8 mouse cellular contexts compared by ENCODE assay signal in genomic region chr13:18868030-18868490, GRCm38 (mm10).
DNase-seq lines count a peak whose midpoint lies in the region; ATAC-seq and TF ChIP-seq lines count a peak whose summit lies in the region.

No protein-coding gene starts in this region.

- H3K4me3 ChIP-seq in heart, postnatal 0 days (ENCODE audit: low read depth, low read length): no peak overlapping the region
- H3K4me3 ChIP-seq in heart, embryonic 11.5 days (ENCODE audit: low read depth, low read length): no peak overlapping the region
- H3K4me3 ChIP-seq in embryonic facial prominence, embryonic 10.5 days: no peak overlapping the region
- no peak overlapping the region for H3K4me3 ChIP-seq in intestine, postnatal 0 days (ENCODE audit: low read depth, low read length)
- no peak overlapping the region for H3K4me3 ChIP-seq in lung, embryonic 14.5 days (ENCODE audit: low read depth, low read length)
- H3K4me3 ChIP-seq in small intestine, adult 2 months (ENCODE audit: low read depth, low read length): no peak overlapping the region

- CTCF ChIA-PET in Patski (lab: Charles Lee): interaction anchor here (2.1 kb wide), 1 partner anchor 265 kb away, joined by 9 read pairs; no protein-coding TSS in a partner anchor

- no peaks in the 10 kb centered on the region for H3K4me1 ChIP-seq in heart, postnatal 0 days (ENCODE audit: control insufficient read depth, insufficient read depth)
- H3K4me1 ChIP-seq in heart, embryonic 11.5 days (ENCODE audit: control insufficient read depth, insufficient read depth, low read length): no peaks in the 10 kb centered on the region
- H3K4me1 ChIP-seq in embryonic facial prominence, embryonic 10.5 days: no peaks in the 10 kb centered on the region
- H3K4me1 ChIP-seq in intestine, postnatal 0 days (replicated peaks; ENCODE audit: control insufficient read depth, insufficient read depth, low read length): no peaks in the 10 kb centered on the region
- no peaks in the 10 kb centered on the region for H3K4me1 ChIP-seq in lung, embryonic 14.5 days (ENCODE audit: insufficient read depth)
- no peaks in the 10 kb centered on the region for H3K4me1 ChIP-seq in small intestine, adult 2 months (ENCODE audit: control insufficient read depth, insufficient read depth, insufficient read length, low read length)

- no peak for ATAC-seq in heart, postnatal 0 days (ENCODE audit: insufficient read depth, low read depth)
- no peak for ATAC-seq in heart, embryonic 11.5 days (replicated peaks; ENCODE audit: insufficient number of reproducible peaks, low FRiP score, low TSS enrichment)
- peak; percentile 98 for ATAC-seq in Patski
- peak; percentile 86 for ATAC-seq in intestine, postnatal 0 days
- ATAC-seq in lung, embryonic 14.5 days (ENCODE audit: insufficient read depth): peak; percentile 92
- ATAC-seq in inflammation-experienced regulatory T-cells, adult 6 months: no peak

- POLR2A ChIA-PET in Patski (lab: Charles Lee): no interaction called here

- no peak for DNase-seq in heart, postnatal 0 days (ENCODE audit: low spot score)
- DNase-seq in Patski (ENCODE audit: low read depth, low spot score): peak; percentile 61
- peak; percentile 37 for DNase-seq in embryonic facial prominence, embryonic 10.5 days (ENCODE audit: low spot score)
- peak; percentile 83 for DNase-seq in lung, embryonic 14.5 days

- H3K27ac ChIP-seq in heart, postnatal 0 days (ENCODE audit: low read depth): no peak overlapping the region
- H3K27ac ChIP-seq in heart, embryonic 11.5 days (ENCODE audit: low read depth, low read length): no peak overlapping the region
- no peak overlapping the region for H3K27ac ChIP-seq in embryonic facial prominence, embryonic 10.5 days (replicated peaks)
- no peak overlapping the region for H3K27ac ChIP-seq in intestine, postnatal 0 days (ENCODE audit: low read depth, low read length)
- H3K27ac ChIP-seq in lung, embryonic 14.5 days (ENCODE audit: low read depth): peak overlapping the region; percentile 36; the same call in 1 of the 2 replicates
- H3K27ac ChIP-seq in small intestine, adult 2 months (ENCODE audit: insufficient read depth, low read depth, low read length): no peak overlapping the region

- H3K9ac ChIP-seq in heart, postnatal 0 days (replicated peaks; ENCODE audit: low read depth, low read length): no peak overlapping the region
- no peak overlapping the region for H3K9ac ChIP-seq in heart, embryonic 11.5 days (ENCODE audit: low read depth, low read length)
- H3K9ac ChIP-seq in intestine, postnatal 0 days (ENCODE audit: low read depth, low read length): no peak overlapping the region
- H3K9ac ChIP-seq in lung, embryonic 14.5 days: no peak overlapping the region

- peaks cover 23% of the 10 kb centered on the region for H3K36me3 ChIP-seq in heart, postnatal 0 days (replicated peaks; ENCODE audit: control insufficient read depth, insufficient read depth, low read length)
- no peaks in the 10 kb centered on the region for H3K36me3 ChIP-seq in heart, embryonic 11.5 days (ENCODE audit: control insufficient read depth, insufficient read depth, low read length)
- H3K36me3 ChIP-seq in embryonic facial prominence, embryonic 10.5 days (replicated peaks): peaks cover 19% of the 10 kb centered on the region
- H3K36me3 ChIP-seq in intestine, postnatal 0 days (ENCODE audit: control insufficient read depth, insufficient read depth): peaks cover 22% of the 10 kb centered on the region
- peaks cover 18% of the 10 kb centered on the region; the same call in 1 of the 2 replicates for H3K36me3 ChIP-seq in lung, embryonic 14.5 days (ENCODE audit: insufficient read depth)
- peaks cover 21% of the 10 kb centered on the region for H3K36me3 ChIP-seq in small intestine, adult 2 months (ENCODE audit: control insufficient read depth, insufficient read depth, low read length)

- in situ Hi-C loops in Patski (cut with MboI; ENCODE audit: low pct_unique_long_range_greater_than_20kb): no loop called here

- no peak for TF ChIP-seq EP300 in heart, postnatal 0 days (IDR thresholded peaks at IDR 0.05; ENCODE audit: low read depth)

- no peak overlapping the region for H3K4me2 ChIP-seq in heart, postnatal 0 days (ENCODE audit: low read depth, low read length)
- H3K4me2 ChIP-seq in heart, embryonic 11.5 days: no peak overlapping the region
- H3K4me2 ChIP-seq in intestine, postnatal 0 days (replicated peaks; ENCODE audit: low read depth): no peak overlapping the region
- no peak overlapping the region for H3K4me2 ChIP-seq in lung, embryonic 14.5 days

- no peak for TF ChIP-seq POLR2A in small intestine, adult 2 months (IDR thresholded peaks at IDR 0.05; ENCODE audit: low read depth, low read length)

- WGBS in heart, postnatal 0 days: 54% methylated on average over 5 of the region's 5 CpGs
- WGBS in heart, embryonic 11.5 days (ENCODE audit: insufficient replicate concordance): 61% methylated on average over 5 of the region's 5 CpGs
- 50% methylated on average over 5 of the region's 5 CpGs for WGBS in embryonic facial prominence, embryonic 10.5 days
- WGBS in intestine, postnatal 0 days: 31% methylated on average over 5 of the region's 5 CpGs
- 28% methylated on average over 5 of the region's 5 CpGs for WGBS in lung, embryonic 14.5 days
- WGBS in small intestine, adult 2 months: 16% methylated on average over 5 of the region's 5 CpGs

- no peaks in the 10 kb centered on the region for H3K27me3 ChIP-seq in heart, postnatal 0 days (ENCODE audit: control insufficient read depth, insufficient read depth, low read length)
- H3K27me3 ChIP-seq in heart, embryonic 11.5 days (ENCODE audit: control insufficient read depth, insufficient read depth, low read length): no peaks in the 10 kb centered on the region
- no peaks in the 10 kb centered on the region for H3K27me3 ChIP-seq in Patski
- no peaks in the 10 kb centered on the region for H3K27me3 ChIP-seq in embryonic facial prominence, embryonic 10.5 days (replicated peaks; ENCODE audit: low read depth, poor library complexity, severe bottlenecking)
- H3K27me3 ChIP-seq in intestine, postnatal 0 days (replicated peaks; ENCODE audit: control insufficient read depth, insufficient read depth, low read length): no peaks in the 10 kb centered on the region
- no peaks in the 10 kb centered on the region for H3K27me3 ChIP-seq in lung, embryonic 14.5 days (ENCODE audit: insufficient read depth, low read length)
- no peaks in the 10 kb centered on the region for H3K27me3 ChIP-seq in small intestine, adult 2 months (ENCODE audit: control insufficient read depth, insufficient read depth, low read length)

- no peaks in the 10 kb centered on the region for H3K9me3 ChIP-seq in heart, postnatal 0 days (replicated peaks; ENCODE audit: control insufficient read depth, low read length)
- H3K9me3 ChIP-seq in heart, embryonic 11.5 days (replicated peaks; ENCODE audit: control insufficient read depth, low read length): no peaks in the 10 kb centered on the region
- no peaks in the 10 kb centered on the region for H3K9me3 ChIP-seq in embryonic facial prominence, embryonic 10.5 days
- no peaks in the 10 kb centered on the region for H3K9me3 ChIP-seq in intestine, postnatal 0 days (ENCODE audit: control insufficient read depth)
- no peaks in the 10 kb centered on the region for H3K9me3 ChIP-seq in lung, embryonic 14.5 days (ENCODE audit: low read depth, low read length)

- peak; percentile 54 for TF ChIP-seq CTCF in heart, postnatal 0 days (IDR thresholded peaks at IDR 0.05; ENCODE audit: low read depth)
- TF ChIP-seq CTCF in Patski (IDR thresholded peaks at IDR 0.05): peak; percentile 94
- TF ChIP-seq CTCF in intestine, postnatal 0 days (IDR thresholded peaks at IDR 0.05; ENCODE audit: low read depth): peak; percentile 80
- peak; percentile 68 for TF ChIP-seq CTCF in lung, embryonic 14.5 days (IDR thresholded peaks at IDR 0.05; ENCODE audit: low read depth)
- peak; percentile 63; the same call in 1 of the 2 replicates for TF ChIP-seq CTCF in small intestine, adult 2 months (IDR thresholded peaks at IDR 0.05; ENCODE audit: extremely low read depth, insufficient read length, insufficient replicate concordance, low read depth, low read length)

Comparison
In these comparisons a context has a peak if more than half of its experiments do, and no peak if none do; other contexts are left out.
1. ATAC-seq: peak in Patski (single experiment), intestine, postnatal 0 days (single experiment) and lung, embryonic 14.5 days (single experiment); none in heart, postnatal 0 days (single experiment), heart, embryonic 11.5 days (single experiment) and inflammation-experienced regulatory T-cells, adult 6 months (single experiment).
2. Peak in every context shown above with its lines, with median percentiles within 50 percentile points of each other: CTCF ChIP-seq.